Mouse (Mus musculus) G1E-ER4 (cell line): ENCODE data around the gene Ovch2. TPM values are rescaled to one million over a fixed set of nuclear protein-coding genes. Genes with fewer than 3 reads are reported as not detected.

Experiments used
- GATA1 ChIP-seq: IDR thresholded peaks from one replicate; pipeline ENCODE4 v1.8.0; 2012; ENCODE audit warnings: low read length, inconsistent platforms
- polyA plus RNA-seq: library from polyadenylated mRNA; stranded (reverse); fragments of >175 nt; gene quantifications from 2 replicates; pipeline ENCODE4 v1.2.3, GENCODE M21; 2012

The Ovch2 gene
- polyA plus RNA-seq, 1 experiment: not detected

- no peak for TF ChIP-seq GATA1
These were observed 51.3 kb downstream of the Ovch2 start for GRCm38 (mm10) chr7:107749721-107750120.

GRCm38 (mm10) chr7:107749270-107749669 is 51.7 kb downstream of the Ovch2 start:
- no peak for TF ChIP-seq GATA1

- no peak for TF ChIP-seq GATA1
These were observed 53.1 kb downstream of the Ovch2 start for GRCm38 (mm10) chr7:107747954-107748353.

- TF ChIP-seq GATA1: no peak
These were observed 53.5 kb downstream of the Ovch2 start for GRCm38 (mm10) chr7:107747476-107747875.

GRCm38 (mm10) chr7:107746036-107746435 is 55.0 kb downstream of the Ovch2 start:
- no peak for TF ChIP-seq GATA1

GRCm38 (mm10) chr7:107745111-107745510 is 55.9 kb downstream of the Ovch2 start:
- no peak for TF ChIP-seq GATA1

- TF ChIP-seq GATA1: no peak
These were observed 56.6 kb downstream of the Ovch2 start for GRCm38 (mm10) chr7:107744454-107744853.

GRCm38 (mm10) chr7:107742963-107743465 is 58.0 kb downstream of the Ovch2 start:
- TF ChIP-seq GATA1: no peak

GRCm38 (mm10) chr7:107738726-107739125 is 62.3 kb downstream of the Ovch2 start:
- TF ChIP-seq GATA1: no peak

GRCm38 (mm10) chr7:107733162-107733561 is 67.8 kb downstream of the Ovch2 start:
- no peak for TF ChIP-seq GATA1

Other genes with a start within 250 kb of the Ovch2 start
- not detected in 2 replicates for gene Olfml1, start 233.8 kb downstream of the Ovch2 start, polyA plus RNA-seq
- not detected in 2 replicates for gene Ppfibp2, start 206.0 kb downstream of the Ovch2 start, polyA plus RNA-seq
- gene 5330417H12Rik, start 176.0 kb downstream of the Ovch2 start, polyA plus RNA-seq: not detected in 2 replicates
- not detected in 2 replicates for gene Cyb5r2, start 43.2 kb downstream of the Ovch2 start, polyA plus RNA-seq
- gene Olfr467, start 11.1 kb upstream of the Ovch2 start, polyA plus RNA-seq: not detected in 2 replicates
- not detected in 2 replicates for gene Olfr469, start 24.3 kb upstream of the Ovch2 start, polyA plus RNA-seq
- gene Olfr470, start 46.3 kb upstream of the Ovch2 start, polyA plus RNA-seq: not detected in 2 replicates
- not detected in 2 replicates for gene Olfr472, start 96.7 kb upstream of the Ovch2 start, polyA plus RNA-seq
- not detected in 2 replicates for gene Olfr473, start 129.2 kb upstream of the Ovch2 start, polyA plus RNA-seq
- gene Olfr474, start 153.4 kb upstream of the Ovch2 start, polyA plus RNA-seq: not detected in 2 replicates
- not detected in 2 replicates for gene Olfr476, start 163.6 kb upstream of the Ovch2 start, polyA plus RNA-seq
- not detected in 2 replicates for gene Olfr477, start 185.5 kb upstream of the Ovch2 start, polyA plus RNA-seq
- not detected in 2 replicates for gene Olfr478, start 232.8 kb upstream of the Ovch2 start, polyA plus RNA-seq
- gene Olfr479, start 249.5 kb upstream of the Ovch2 start, polyA plus RNA-seq: not detected in 2 replicates